Mouse (Mus musculus) lung, embryonic 15.5 days (tissue): ENCODE measurements at regions not wholly inside any gene's neighbourhood (a gene's known extent, or its start where the extent isn't known, plus 50 kb on each side); places are given as distances from the start of the nearest gene placed in this dataset.

Experiments
- ATAC-seq: fragments of 200-750 bp; cut with Nextera tagmentation; 2 replicates; pipeline ENCODE4 v1.8.0; 2017; ENCODE audit warnings: moderate number of reproducible peaks, borderline replicate concordance; ENCODE audit not compliant: low FRiP score, low TSS enrichment; ENCODE audit errors: extremely low read depth
- H3K27ac ChIP-seq: fragments of 300-500 bp; sonication (generic); 2 replicates; pipeline ENCODE4 v1.5.1; 2015; ENCODE audit warnings: moderate library complexity, mild to moderate bottlenecking, inconsistent platforms
- H3K27me3 ChIP-seq: fragments of 300-500 bp; sonication (generic); 2 replicates; pipeline ENCODE4 v1.6.1; 2015; ENCODE audit warnings: inconsistent platforms
- H3K36me3 ChIP-seq: fragments of 300-500 bp; sonication (generic); 2 replicates; pipeline ENCODE4 v1.6.1; 2015; ENCODE audit warnings: inconsistent platforms
- H3K4me1 ChIP-seq: fragments of 300-500 bp; sonication (generic); 2 replicates; pipeline ENCODE4 v1.6.1; 2015; ENCODE audit warnings: inconsistent platforms
- H3K4me2 ChIP-seq: fragments of 300-500 bp; sonication (generic); 2 replicates; pipeline ENCODE4 v1.6.1; 2015; ENCODE audit warnings: inconsistent platforms, mild to moderate bottlenecking, moderate library complexity
- H3K4me3 ChIP-seq: fragments of 300-500 bp; sonication (generic); 2 replicates; pipeline ENCODE4 v1.5.1; 2015; ENCODE audit warnings: mild to moderate bottlenecking, inconsistent platforms
- H3K9ac ChIP-seq: fragments of 300-500 bp; sonication (generic); 2 replicates; pipeline ENCODE4 v1.6.1; 2015; ENCODE audit warnings: inconsistent platforms
- H3K9me3 ChIP-seq: fragments of 300-500 bp; sonication (generic); 2 replicates; pipeline ENCODE4 v1.6.1; 2016; ENCODE audit warnings: inconsistent platforms
- WGBS: fragments of 180-500 bp; shearing (Covaris S2); methylation state at CpG from one replicate; pipeline ENCODE4 v1.1.7; 2015; 5-methylcytosine and 5-hydroxymethylcytosine counted together
- microRNA counts: library from miRNA; unstranded; fragments of <30 nt; microRNA quantifications from one replicate; lab custom pipeline; 2016
- microRNA-seq: library from miRNA; unstranded; fragments of <30 nt; microRNA quantifications from one replicate; pipeline ENCODE4, GENCODE M21; 2016

DNA sequence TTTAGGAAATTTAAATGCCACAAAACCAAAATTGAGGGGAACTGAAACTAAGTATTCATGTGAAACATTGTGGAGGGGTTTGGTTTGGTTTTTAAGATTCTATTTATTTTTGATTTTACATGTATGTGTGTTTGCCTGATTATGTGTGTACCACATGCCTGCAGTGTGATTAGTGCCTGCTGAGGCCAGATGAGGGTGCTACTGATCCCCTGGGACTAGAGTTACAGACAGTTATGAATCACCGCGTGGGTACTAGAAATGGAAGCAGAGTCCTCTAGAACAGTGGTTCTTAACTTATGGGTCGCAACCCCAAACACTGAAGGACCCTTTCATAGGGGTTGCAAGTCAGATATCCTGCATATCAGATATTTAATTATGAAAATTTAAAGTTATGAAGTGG lies 54.0 kb upstream of the Nfe2l3 start:
- 81% methylated on average over 3 of the region's 3 CpGs for WGBS

DNA sequence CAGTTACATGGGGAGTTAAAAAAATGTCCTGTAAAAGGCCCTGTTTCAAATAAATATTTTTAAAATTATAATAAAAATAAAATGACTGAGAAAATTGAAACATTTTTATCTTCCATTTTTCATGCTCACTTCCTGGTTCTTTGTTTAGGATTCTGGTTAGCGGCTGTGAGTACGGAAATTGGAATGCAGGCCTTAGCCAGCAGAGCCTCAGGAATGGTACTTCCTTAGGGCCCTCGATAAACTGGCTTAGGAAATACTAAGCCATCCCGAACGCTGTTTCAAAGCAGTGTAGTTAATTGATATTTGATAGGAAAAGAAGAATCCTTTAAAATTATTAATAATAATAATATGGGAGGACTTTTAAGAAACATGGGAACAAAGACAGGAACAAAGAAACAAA lies 53.4 kb upstream of the Nfe2l3 start:
- H3K9me3 ChIP-seq: no peaks in the 10 kb centered on the region
- H3K9ac ChIP-seq: peak overlapping the region; percentile 59; the same call in 1 of the 2 replicates
- 0 out of 2 replicates have a peak overlapping the region, but pooled peaks have one; percentile 44 for H3K27ac ChIP-seq
- WGBS: 3% methylated on average over 5 of the region's 5 CpGs
- H3K4me2 ChIP-seq: peak overlapping the region; percentile 55
- H3K36me3 ChIP-seq: no peaks in the 10 kb centered on the region
- peak overlapping the region; percentile 40 for H3K4me3 ChIP-seq
- ATAC-seq: no peak
- no peaks in the 10 kb centered on the region for H3K27me3 ChIP-seq
- peaks cover 19% of the 10 kb centered on the region; the same call in 1 of the 2 replicates for H3K4me1 ChIP-seq

More for the DNA sequence above, 54.0 kb upstream of the Nfe2l3 start:
- no peak for ATAC-seq
- Histone ChIP-seq H3K36me3 (no peaks in the 10 kb centered on the region), H3K27ac (no peak overlapping the region), H3K4me1 (peaks cover 19% of the 10 kb centered on the region; the same call in 1 of the 2 replicates), H3K4me2 (no peak overlapping the region), H3K9me3 (no peaks in the 10 kb centered on the region), H3K9ac (no peak overlapping the region), H3K27me3 (no peaks in the 10 kb centered on the region), H3K4me3 (no peak overlapping the region)

DNA sequence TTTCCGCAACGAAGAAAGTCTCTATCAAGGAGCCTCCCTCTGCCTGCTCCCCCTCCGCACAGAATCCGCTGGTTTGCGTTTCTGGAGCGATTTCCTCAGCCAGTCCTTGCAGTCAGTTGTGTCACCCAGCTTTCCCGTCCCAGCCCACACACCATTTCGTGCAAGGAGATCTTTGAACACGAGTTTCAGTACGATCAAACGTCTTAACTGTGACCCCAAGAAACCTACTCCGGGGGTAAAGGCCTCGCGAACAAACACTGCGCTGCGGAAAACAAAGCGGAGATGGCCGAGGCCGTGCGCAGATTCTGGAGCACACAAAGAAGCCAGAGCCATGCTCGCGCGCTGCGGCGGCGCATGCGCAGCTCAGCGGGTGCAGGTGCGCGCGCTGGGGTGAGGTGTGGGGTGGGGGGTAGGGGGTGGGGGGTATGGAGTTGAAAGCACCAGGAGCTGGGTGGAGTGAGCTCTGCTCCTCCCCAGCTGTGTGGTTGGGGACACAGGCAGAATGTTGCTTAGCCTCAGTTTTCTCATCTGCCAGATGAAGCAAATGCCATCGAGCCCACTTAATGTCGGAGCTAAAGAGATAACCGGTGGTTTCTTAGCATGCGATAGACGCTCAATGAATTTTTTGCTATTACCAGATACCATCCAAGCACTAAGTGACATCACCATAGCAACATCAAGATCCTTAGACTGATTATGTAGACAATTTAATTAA lies 52.8 kb upstream of the Nfe2l3 start:
- Histone ChIP-seq H3K36me3 (no peaks in the 10 kb centered on the region), H3K9ac (peak overlapping the region; percentile 59), H3K4me2 (peak overlapping the region; percentile 55), H3K27ac (peak overlapping the region; percentile 44; the same call in 1 of the 2 replicates), H3K27me3 (no peaks in the 10 kb centered on the region), H3K4me1 (peaks cover 19% of the 10 kb centered on the region; the same call in 1 of the 2 replicates), H3K4me3 (peak overlapping the region; percentile 40), H3K9me3 (no peaks in the 10 kb centered on the region)
- WGBS: 4% methylated on average over 36 of the region's 36 CpGs
- ATAC-seq: peak; percentile 55; the same call in 1 of the 2 replicates

DNA sequence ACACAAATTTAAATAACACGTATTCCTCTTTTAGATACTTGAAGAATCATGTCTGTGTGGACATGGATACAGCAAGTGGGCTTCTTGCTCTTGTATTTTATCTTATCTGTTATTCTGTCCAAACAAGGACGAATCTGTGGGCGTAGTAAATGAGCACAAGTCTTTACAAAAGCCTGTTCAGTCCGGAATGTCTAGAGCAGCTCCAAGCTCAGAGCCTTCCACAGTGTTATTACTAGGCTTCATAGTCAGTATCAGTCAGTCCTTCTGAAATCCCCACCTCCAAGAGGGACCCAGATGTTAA lies 52.2 kb upstream of the Nfe2l3 start:
- Histone ChIP-seq H3K4me1 (peaks cover 19% of the 10 kb centered on the region; the same call in 1 of the 2 replicates), H3K4me3 (no peak overlapping the region), H3K9ac (no peak overlapping the region), H3K27ac (no peak overlapping the region; the same call in 1 of the 2 replicates), H3K36me3 (no peaks in the 10 kb centered on the region), H3K27me3 (no peaks in the 10 kb centered on the region), H3K4me2 (peak overlapping the region; percentile 55; the same call in 1 of the 2 replicates), H3K9me3 (no peaks in the 10 kb centered on the region)
- ATAC-seq: no peak
- 53% methylated on average over 4 of the region's 4 CpGs for WGBS

DNA sequence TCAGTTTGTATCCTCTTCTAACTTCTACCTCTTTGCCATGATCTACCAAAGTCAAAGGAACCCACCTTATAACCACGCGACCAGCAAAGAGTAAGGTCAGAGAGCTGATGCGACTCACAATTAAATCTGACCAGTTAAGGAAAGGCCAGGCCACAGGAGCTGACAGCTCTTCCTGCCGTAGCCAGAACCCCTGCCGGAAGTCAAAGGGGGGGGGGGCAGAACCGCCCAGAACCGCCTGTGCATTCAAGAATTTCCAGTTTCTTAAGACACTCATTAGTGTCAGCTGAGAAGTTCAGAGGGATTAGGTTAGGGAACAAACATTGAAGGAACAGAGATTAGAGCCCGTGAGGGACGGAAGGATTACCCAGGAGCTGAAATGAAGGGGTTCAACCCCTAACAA lies 51.0 kb upstream of the Nfe2l3 start:
- no peak for ATAC-seq
- Histone ChIP-seq H3K4me2 (no peak overlapping the region), H3K4me3 (no peak overlapping the region), H3K36me3 (no peaks in the 10 kb centered on the region), H3K27me3 (no peaks in the 10 kb centered on the region), H3K9ac (no peak overlapping the region), H3K27ac (no peak overlapping the region), H3K9me3 (no peaks in the 10 kb centered on the region), H3K4me1 (peaks cover 19% of the 10 kb centered on the region; the same call in 1 of the 2 replicates)
- 36% methylated on average over 9 of the region's 9 CpGs for WGBS

MicroRNAs in the stretch of these regions (microRNA counts, 519-probe panel; counts per million panel counts)
- 3,821 counts per million, percentile 94 among the panel's probes with 10 or more counts for microRNA mmu-miR-148a (lab: Ali Mortazavi, UCI)

Small RNA genes lying in the stretch of these regions (microRNA-seq; reads per million reads assigned to microRNA genes)
- gene Mir148a: 693 reads per million, percentile 72 among the genes with 10 or more reads in this experiment
